Mouse (Mus musculus) forebrain, embryonic 10.5 days (tissue): ENCODE results near the gene Upk1a. TPM values are rescaled to one million over a fixed set of nuclear protein-coding genes. Genes with fewer than 3 reads are reported as not detected.

Source experiments
- DNase-seq: peaks from one replicate; pipeline ENCODE4 v3.0.0-alpha.2; 2017; ENCODE audit warnings: low spot score; ENCODE audit errors: extremely low spot score
- H3K27ac ChIP-seq: fragments of 300-500 bp; sonication (generic); 2 replicates; pipeline ENCODE4 v1.5.1; 2016; ENCODE audit warnings: mild to moderate bottlenecking
- H3K27me3 ChIP-seq: fragments of 300-500 bp; sonication (generic); 2 replicates; pipeline ENCODE4 v1.6.1; 2016; ENCODE audit warnings: mild to moderate bottlenecking; ENCODE audit not compliant: poor library complexity, severe bottlenecking
- H3K36me3 ChIP-seq: fragments of 300-500 bp; sonication (generic); replicated peaks from 2 replicates; pipeline ENCODE4 v1.6.1; 2016; ENCODE audit warnings: mild to moderate bottlenecking, moderate library complexity
- H3K4me1 ChIP-seq: fragments of 300-500 bp; sonication (generic); 2 replicates; pipeline ENCODE4 v1.6.1; 2016
- H3K4me3 ChIP-seq: fragments of 300-500 bp; sonication (generic); 2 replicates; pipeline ENCODE4 v1.5.1; 2016; ENCODE audit warnings: mild to moderate bottlenecking, moderate library complexity
- H3K9me3 ChIP-seq: fragments of 300-500 bp; sonication (generic); 2 replicates; pipeline ENCODE4 v1.6.1; 2016; ENCODE audit warnings: mild to moderate bottlenecking, moderate library complexity
- WGBS: fragments of 180-500 bp; shearing (Covaris S2); methylation state at CpG from one replicate; pipeline ENCODE4 v1.1.7; 2016; 5-methylcytosine and 5-hydroxymethylcytosine counted together
- polyA plus RNA-seq: library from polyadenylated mRNA; unstranded; fragments of >200 nt; fragmentation: Nextera tagmentation; extraction: Ambion mirVana; gene quantifications from 2 replicates; pipeline ENCODE4 v1.2.1, GENCODE M21; 2016

The Upk1a gene
- polyA plus RNA-seq, 1 experiment from 2014 or later, result 0.71 TPM

DNA sequence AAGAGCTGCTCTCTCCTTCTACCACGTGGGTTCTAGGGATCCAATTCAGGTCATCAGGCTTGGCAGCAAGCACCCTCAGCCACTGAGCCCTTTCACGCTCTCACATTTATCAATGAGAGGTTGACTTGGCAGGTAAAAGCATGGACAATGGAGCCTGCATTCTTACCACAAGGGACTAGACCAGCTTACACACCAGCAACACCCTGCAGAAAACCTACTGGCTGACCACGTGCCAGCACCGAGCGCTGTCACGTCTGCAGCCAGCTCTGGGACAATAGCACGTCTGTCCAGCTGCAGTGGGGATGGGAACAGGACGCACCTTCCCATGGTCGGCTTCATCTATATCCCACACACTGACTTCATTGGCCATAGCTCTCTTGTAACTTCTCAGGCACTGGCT, 6.0 kb upstream of the Upk1a start:
- Histone ChIP-seq H3K27me3 (no peaks in the 10 kb centered on the region), H3K27ac (no peak overlapping the region), H3K4me3 (no peak overlapping the region), H3K36me3 (peaks cover 80% of the 10 kb centered on the region), H3K4me1 (0 out of 2 replicates have a peak, but pooled peaks cover 4% of the 10 kb centered on the region), H3K9me3 (no peaks in the 10 kb centered on the region)
- no peak for DNase-seq
- 94% methylated on average over 9 of the region's 9 CpGs for WGBS

- peaks cover 52% of the 10 kb centered on the region for H3K36me3 ChIP-seq
- no peaks in the 10 kb centered on the region for H3K9me3 ChIP-seq
- no peak for DNase-seq
- no peaks in the 10 kb centered on the region for H3K27me3 ChIP-seq
- H3K27ac ChIP-seq, result no peak overlapping the region
- peaks cover 6% of the 10 kb centered on the region; the same call in 1 of the 2 replicates for H3K4me1 ChIP-seq
- no peak overlapping the region for H3K4me3 ChIP-seq
- WGBS, result 61% methylated on average over 5 of the region's 5 CpGs
These were observed 2.6 kb upstream of the Upk1a start for GRCm38 (mm10) chr7:30615049-30615760.

DNA sequence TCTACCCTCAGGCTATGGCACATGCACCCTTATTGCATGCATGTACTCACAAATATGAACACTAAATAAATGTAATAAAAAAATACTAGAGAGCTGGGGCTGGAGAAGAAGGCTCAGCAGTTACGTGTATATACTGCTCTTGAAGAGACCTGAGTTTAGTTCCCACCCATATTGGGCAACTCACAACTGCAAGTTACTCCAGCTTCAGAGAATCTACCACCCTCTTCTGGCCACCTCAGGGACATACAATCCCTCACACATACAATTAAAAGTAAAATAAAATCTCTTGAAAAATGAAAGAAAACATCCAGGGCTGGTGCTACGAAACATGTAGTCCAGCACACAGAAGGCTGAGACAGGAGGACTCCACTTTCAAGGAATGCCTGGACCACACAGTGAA, 1.8 kb upstream of the Upk1a start:
- peaks cover 6% of the 10 kb centered on the region; the same call in 1 of the 2 replicates for H3K4me1 ChIP-seq
- WGBS, result 86% methylated on average over 2 of the region's 2 CpGs
- no peak overlapping the region for H3K27ac ChIP-seq
- H3K36me3 ChIP-seq, result peaks cover 46% of the 10 kb centered on the region
- DNase-seq, result no peak
- no peak overlapping the region for H3K4me3 ChIP-seq
- H3K27me3 ChIP-seq, result no peaks in the 10 kb centered on the region
- H3K9me3 ChIP-seq, result no peaks in the 10 kb centered on the region

GRCm38 (mm10) chr7:30613529-30614112, 974 bp upstream of the Upk1a start:
- no peak overlapping the region; the same call in 1 of the 2 replicates for H3K4me3 ChIP-seq
- WGBS, result 22% methylated on average over 14 of the region's 14 CpGs
- no peaks in the 10 kb centered on the region for H3K27me3 ChIP-seq
- peaks cover 38% of the 10 kb centered on the region for H3K36me3 ChIP-seq
- H3K27ac ChIP-seq, result no peak overlapping the region
- peak; percentile 65 for DNase-seq
- H3K9me3 ChIP-seq, result no peaks in the 10 kb centered on the region
- H3K4me1 ChIP-seq, result peaks cover 8% of the 10 kb centered on the region; the same call in 1 of the 2 replicates

DNA sequence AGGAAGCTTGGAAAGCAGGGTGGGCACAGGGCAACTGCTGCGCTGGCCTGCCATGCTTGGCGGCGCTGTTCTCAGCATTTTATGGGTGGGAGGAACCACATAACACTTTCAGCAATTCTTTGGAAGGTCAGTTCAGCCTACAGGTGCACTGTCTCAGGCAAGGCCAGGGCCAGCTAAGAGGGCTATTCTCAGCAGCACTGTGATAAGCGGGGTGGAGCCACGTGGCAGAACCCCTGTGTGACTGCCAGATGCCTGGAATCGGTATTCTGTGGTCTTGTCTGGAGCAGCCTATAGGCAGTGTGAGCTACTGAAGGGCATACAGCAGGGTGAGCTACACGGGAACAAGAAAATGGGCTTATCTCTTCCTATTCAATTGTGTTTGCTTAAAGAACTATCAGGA, 2.6 kb downstream of the Upk1a start:
- Histone ChIP-seq H3K27ac (no peak overlapping the region), H3K9me3 (no peaks in the 10 kb centered on the region), H3K4me3 (no peak overlapping the region), H3K4me1 (peaks cover 13% of the 10 kb centered on the region), H3K36me3 (peaks cover 2% of the 10 kb centered on the region), H3K27me3 (no peaks in the 10 kb centered on the region)
- WGBS, result 68% methylated on average over 7 of the region's 7 CpGs
- no peak for DNase-seq

DNA sequence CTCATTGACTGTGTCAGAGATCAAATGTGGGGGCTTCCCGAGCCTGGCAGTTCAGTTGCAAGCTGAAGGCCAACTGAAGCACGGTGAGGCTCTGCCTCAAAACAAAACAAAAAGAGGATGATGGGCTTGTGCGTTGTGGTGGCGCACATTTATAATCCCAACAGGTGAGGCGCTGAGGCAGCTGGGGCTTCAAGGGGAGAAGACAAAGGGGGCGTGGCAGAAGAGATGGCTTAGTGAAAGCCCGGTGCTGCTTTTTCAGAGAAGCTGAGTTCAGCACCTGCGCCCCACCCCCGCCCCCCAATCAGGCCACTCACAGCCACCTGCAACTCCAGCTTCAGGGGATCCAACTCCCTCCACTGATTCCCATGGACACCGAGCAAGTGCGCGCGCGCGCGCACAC, 4.2 kb downstream of the Upk1a start:
- peaks cover 12% of the 10 kb centered on the region for H3K4me1 ChIP-seq
- no peak overlapping the region for H3K27ac ChIP-seq
- no peaks in the 10 kb centered on the region for H3K9me3 ChIP-seq
- no peaks in the 10 kb centered on the region for H3K27me3 ChIP-seq
- no peak overlapping the region for H3K4me3 ChIP-seq
- WGBS, result 50% methylated on average over 16 of the region's 16 CpGs
- no peaks in the 10 kb centered on the region for H3K36me3 ChIP-seq
- DNase-seq, result no peak

GRCm38 (mm10) chr7:30607706-30608309, 4.8 kb downstream of the Upk1a start:
- Histone ChIP-seq H3K4me3 (no peak overlapping the region), H3K36me3 (no peaks in the 10 kb centered on the region), H3K27ac (no peak overlapping the region), H3K27me3 (no peaks in the 10 kb centered on the region), H3K4me1 (peaks cover 10% of the 10 kb centered on the region), H3K9me3 (no peaks in the 10 kb centered on the region)
- DNase-seq, result peak; percentile 55
- WGBS, result 30% methylated on average over 8 of the region's 8 CpGs

DNA sequence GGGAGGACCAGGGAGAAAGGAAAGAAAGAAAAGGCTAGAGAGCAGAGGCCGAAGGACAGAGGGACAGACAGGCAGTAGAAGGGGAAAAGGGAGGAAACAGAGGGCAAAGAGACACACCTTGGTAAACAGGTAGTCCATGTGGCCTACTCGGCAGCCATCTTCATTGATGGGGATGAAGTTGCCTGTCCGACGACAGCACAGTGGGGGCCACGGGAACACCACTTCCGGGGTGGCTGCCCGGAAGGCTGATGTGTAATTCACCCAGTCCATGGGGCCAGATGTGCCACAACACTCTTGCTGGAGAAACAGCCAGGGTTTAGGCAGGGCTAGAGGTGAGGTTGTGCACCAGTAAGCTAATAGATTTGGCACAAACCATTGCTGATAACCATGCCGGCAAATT, 7.7 kb downstream of the Upk1a start:
- Histone ChIP-seq H3K27me3 (no peaks in the 10 kb centered on the region), H3K4me3 (no peak overlapping the region), H3K9me3 (no peaks in the 10 kb centered on the region), H3K4me1 (peaks cover 18% of the 10 kb centered on the region), H3K36me3 (no peaks in the 10 kb centered on the region), H3K27ac (no peak overlapping the region)
- DNase-seq, result no peak
- WGBS, result 88% methylated on average over 8 of the region's 8 CpGs

DNA sequence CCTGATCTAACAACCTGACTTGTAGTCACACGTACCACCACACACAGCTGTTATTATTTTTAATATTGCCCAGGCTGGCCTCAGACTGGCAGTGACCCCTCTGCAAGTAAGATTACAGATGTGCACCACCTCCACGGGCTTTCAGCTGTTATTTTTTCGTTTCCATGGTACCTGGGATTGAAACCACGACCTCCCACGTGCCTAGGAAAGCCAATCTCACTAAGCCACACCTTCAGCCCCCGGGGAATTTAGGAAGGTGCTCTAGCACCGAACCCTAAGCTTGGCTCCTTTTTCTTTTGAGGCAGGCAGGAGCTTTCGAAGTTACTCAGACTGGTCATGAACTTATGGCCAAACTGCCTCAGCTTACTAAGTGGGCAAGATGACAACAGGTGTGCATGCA, 8.2 kb downstream of the Upk1a start:
- no peaks in the 10 kb centered on the region for H3K27me3 ChIP-seq
- peaks cover 23% of the 10 kb centered on the region for H3K4me1 ChIP-seq
- DNase-seq, result no peak
- no peak overlapping the region for H3K27ac ChIP-seq
- 62% methylated on average over 8 of the region's 8 CpGs for WGBS
- H3K4me3 ChIP-seq, result no peak overlapping the region
- no peaks in the 10 kb centered on the region for H3K9me3 ChIP-seq
- no peaks in the 10 kb centered on the region for H3K36me3 ChIP-seq

- 51% methylated on average over 3 of the region's 3 CpGs for WGBS
- Histone ChIP-seq H3K36me3 (no peaks in the 10 kb centered on the region), H3K27me3 (no peaks in the 10 kb centered on the region), H3K9me3 (no peaks in the 10 kb centered on the region), H3K4me1 (peaks cover 14% of the 10 kb centered on the region), H3K4me3 (no peak overlapping the region), H3K27ac (no peak overlapping the region)
- DNase-seq, result no peak
These were observed 10.1 kb downstream of the Upk1a start for GRCm38 (mm10) chr7:30602583-30602982.

- Histone ChIP-seq H3K4me3 (no peak overlapping the region; the same call in 1 of the 2 replicates), H3K36me3 (no peaks in the 10 kb centered on the region), H3K4me1 (peaks cover 14% of the 10 kb centered on the region), H3K9me3 (no peaks in the 10 kb centered on the region), H3K27me3 (no peaks in the 10 kb centered on the region), H3K27ac (no peak overlapping the region)
- WGBS, result 74% methylated on average over 7 of the region's 7 CpGs
- DNase-seq, result no peak
These were observed 12.0 kb downstream of the Upk1a start for GRCm38 (mm10) chr7:30600651-30601050.

DNA sequence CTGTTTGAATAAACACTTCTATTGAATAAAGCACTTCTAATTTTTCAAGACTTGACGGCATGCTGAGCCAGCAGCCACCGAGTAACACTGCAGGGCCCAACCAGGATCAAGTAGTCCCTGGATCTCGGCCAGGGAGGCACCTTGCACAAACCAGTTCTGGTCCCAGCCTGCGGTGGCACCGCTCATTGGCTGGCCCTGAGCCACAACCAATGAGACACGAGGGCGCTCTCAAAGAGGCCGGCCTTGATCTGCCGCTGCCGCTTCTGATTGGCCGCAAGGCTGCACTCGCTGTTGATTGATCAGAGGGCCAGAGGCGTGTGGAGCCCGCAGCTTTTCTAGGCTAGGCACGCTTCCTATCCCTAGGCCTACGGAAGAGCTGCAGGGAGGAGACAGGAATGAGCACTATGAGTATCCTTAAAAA, 12.7 kb downstream of the Upk1a start:
- Histone ChIP-seq H3K36me3 (no peaks in the 10 kb centered on the region), H3K4me1 (peaks cover 14% of the 10 kb centered on the region), H3K27ac (0 out of 2 replicates have a peak overlapping the region, but pooled peaks have one; percentile 40), H3K27me3 (no peaks in the 10 kb centered on the region), H3K4me3 (peak overlapping the region; percentile 25), H3K9me3 (no peaks in the 10 kb centered on the region)
- DNase-seq, result peak; percentile 84
- 2% methylated on average over 16 of the region's 16 CpGs for WGBS

DNA sequence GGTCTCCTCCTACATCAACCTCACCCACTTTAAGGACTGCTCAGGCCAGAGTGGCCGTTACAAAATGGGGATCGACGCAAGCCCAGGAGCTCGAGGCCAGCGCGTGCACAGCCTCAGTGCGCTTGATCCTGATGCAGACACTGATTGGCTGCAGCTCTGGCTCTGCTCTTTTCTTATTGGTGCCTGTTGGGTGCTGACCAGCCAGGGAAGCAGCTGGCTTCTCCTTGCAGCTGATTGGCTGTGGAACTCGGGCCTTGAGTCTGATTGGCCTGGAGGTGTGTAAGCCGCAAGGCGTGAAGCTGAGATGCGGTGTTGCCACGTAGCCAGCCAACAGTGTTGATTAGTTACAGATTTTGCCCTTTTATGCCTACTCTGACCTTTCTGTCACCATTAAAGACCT, 13.9 kb downstream of the Upk1a start, which contains the start of gene Zbtb32:
Gene Zbtb32, minus strand, starts transcription at position 124 of the 400 bp plus-strand sequence.
- H3K4me1 ChIP-seq, result peaks cover 14% of the 10 kb centered on the region
- H3K36me3 ChIP-seq, result no peaks in the 10 kb centered on the region
- DNase-seq, result no peak
- 94% methylated on average over 12 of the region's 12 CpGs for WGBS
- peak within 1 kb of the TSS; percentile 25 for H3K4me3 ChIP-seq
- H3K27me3 ChIP-seq, result no peaks in the 10 kb centered on the region
- H3K9me3 ChIP-seq, result no peaks in the 10 kb centered on the region
- H3K27ac ChIP-seq, result 0 out of 2 replicates have a peak within 1 kb of the TSS, but pooled peaks have one; percentile 40
